In the genomic region with DNA sequence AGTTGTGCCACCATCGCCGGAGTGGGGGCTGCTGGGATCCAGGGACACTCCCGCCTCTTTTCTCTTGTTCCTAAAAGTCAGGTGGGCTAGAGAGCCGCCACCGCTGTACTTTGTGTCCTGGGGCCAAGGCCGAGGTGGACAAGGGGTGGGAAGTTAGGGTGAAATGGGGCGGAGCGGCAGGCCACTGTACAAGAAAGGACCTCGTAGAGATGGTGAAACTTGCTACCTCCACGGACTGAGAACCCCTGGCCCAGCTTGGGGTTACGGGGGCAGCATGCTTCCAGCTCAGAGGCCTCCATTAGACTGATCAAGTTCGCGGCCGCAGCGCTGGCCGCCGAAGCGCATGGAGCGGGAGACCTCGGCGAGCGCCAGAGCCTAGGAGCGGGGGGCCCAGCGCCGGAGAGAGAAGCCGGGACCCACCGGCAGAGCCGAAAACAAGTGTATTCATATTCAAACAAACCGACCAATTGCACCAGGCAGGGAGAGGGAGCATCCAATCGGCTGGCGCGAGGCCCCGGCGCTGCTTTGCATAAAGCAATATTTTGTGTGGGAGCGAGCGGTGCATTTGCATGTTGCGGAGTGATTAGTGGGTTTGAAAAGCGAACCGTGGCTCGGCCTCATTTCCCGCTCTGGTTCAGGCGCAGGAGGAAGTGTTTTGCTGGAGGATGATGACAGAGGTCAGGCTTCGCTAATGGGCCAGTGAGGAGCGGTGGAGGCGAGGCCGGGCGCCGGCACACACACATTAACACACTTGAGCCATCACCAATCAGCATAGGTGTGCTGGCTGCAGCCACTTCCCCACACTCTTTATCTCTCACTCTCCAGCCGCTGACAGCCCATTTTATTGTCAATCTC, we compare ENCODE assay signal across 8 mouse cellular contexts. TPM values are rescaled to one million over a fixed set of nuclear protein-coding genes. Genes with fewer than 3 reads are reported as not detected.
DNase-seq lines count a peak whose midpoint lies in the region; ATAC-seq lines count a peak whose summit lies in the region.

No protein-coding gene starts in this region.

- H3K27me3 ChIP-seq in forebrain, embryonic 15.5 days: peaks cover 27% of the 10 kb centered on the region
- peaks cover 96% of the 10 kb centered on the region for H3K27me3 ChIP-seq in hindbrain, embryonic 14.5 days (ENCODE audit: control insufficient read depth, insufficient read depth, low read length)
- H3K27me3 ChIP-seq in megakaryocyte, embryonic 14.5 days (replicated peaks): peaks cover 98% of the 10 kb centered on the region

- H3K9ac ChIP-seq in forebrain, embryonic 15.5 days (replicated peaks): peak overlapping the region; percentile 78
- peak overlapping the region; percentile 71 for H3K9ac ChIP-seq in hindbrain, embryonic 14.5 days

- WGBS in forebrain, embryonic 15.5 days: under 1% methylated on average over 49 of the region's 49 CpGs
- WGBS in hindbrain, embryonic 14.5 days: under 1% methylated on average over 49 of the region's 49 CpGs

- DNase-seq in adrenal gland, adult (ENCODE audit: inconsistent age in 2 of 2, low spot score in 1 of 2): peak; percentile 34 to 83
- DNase-seq in adrenal gland, adult 18-20 months (ENCODE audit: low spot score in 2 of 2): no peak
- DNase-seq in hindbrain, embryonic 14.5 days (ENCODE audit: low spot score): peak; percentile 80
- peak; percentile 68 to 79 for DNase-seq in left cerebral cortex, adult 9 months (ENCODE audit: low spot score in 2 of 2)
- peak; percentile 79 for DNase-seq in right cerebral cortex, postnatal 4 days

- peak overlapping the region; percentile 88 for H3K27ac ChIP-seq in forebrain, embryonic 15.5 days (replicated peaks)
- peak overlapping the region; percentile 71 for H3K27ac ChIP-seq in hindbrain, embryonic 14.5 days

- H3K4me2 ChIP-seq in forebrain, embryonic 15.5 days (replicated peaks): peak overlapping the region; percentile 83
- H3K4me2 ChIP-seq in hindbrain, embryonic 14.5 days (replicated peaks): peak overlapping the region; percentile 62

- peaks cover 46% of the 10 kb centered on the region for H3K4me1 ChIP-seq in forebrain, embryonic 15.5 days
- peaks cover 7% of the 10 kb centered on the region; the same call in 1 of the 2 replicates for H3K4me1 ChIP-seq in hindbrain, embryonic 14.5 days (replicated peaks; ENCODE audit: control insufficient read depth, insufficient read depth, low read length)
- peaks cover 60% of the 10 kb centered on the region for H3K4me1 ChIP-seq in megakaryocyte, embryonic 14.5 days

- peak overlapping the region; percentile 58 for H3K4me3 ChIP-seq in forebrain, embryonic 15.5 days
- peak overlapping the region; percentile 39 for H3K4me3 ChIP-seq in hindbrain, embryonic 14.5 days (replicated peaks; ENCODE audit: low read length)
- H3K4me3 ChIP-seq in megakaryocyte, embryonic 14.5 days (replicated peaks): peak overlapping the region; percentile 88

- no peaks in the 10 kb centered on the region for H3K9me3 ChIP-seq in forebrain, embryonic 15.5 days
- H3K9me3 ChIP-seq in hindbrain, embryonic 14.5 days (ENCODE audit: control insufficient read depth, low read length): no peaks in the 10 kb centered on the region
- 0 out of 2 replicates have a peak, but pooled peaks cover 3% of the 10 kb centered on the region for H3K9me3 ChIP-seq in megakaryocyte, embryonic 14.5 days

- peak; percentile 75 for ATAC-seq in cerebellum, adult (ENCODE audit: insufficient number of reproducible peaks, low FRiP score, low TSS enrichment)
- ATAC-seq in forebrain, embryonic 15.5 days (replicated peaks): peak; percentile 92
- ATAC-seq in hindbrain, embryonic 14.5 days (ENCODE audit: low FRiP score): peak; percentile 84

- no peaks in the 10 kb centered on the region for H3K36me3 ChIP-seq in forebrain, embryonic 15.5 days
- no peaks in the 10 kb centered on the region for H3K36me3 ChIP-seq in hindbrain, embryonic 14.5 days (replicated peaks; ENCODE audit: control insufficient read depth, insufficient read depth)
- H3K36me3 ChIP-seq in megakaryocyte, embryonic 14.5 days (replicated peaks; ENCODE audit: low read length): no peaks in the 10 kb centered on the region

RNA-seq across cellular contexts. Expression of a gene that starts 6.4 kb away (rescaled TPM):
- not detected for total RNA-seq in adrenal gland, adult 18-20 months (2021)
- polyA plus RNA-seq in forebrain, embryonic 15.5 days (2015; fragmentation: Nextera tagmentation; extraction: Ambion mirVana): 45.0 and 57.0 TPM in 2 replicates
- 26.9 and 28.1 TPM in 2 replicates for polyA plus RNA-seq in hindbrain, embryonic 14.5 days (2014; fragmentation: Nextera tagmentation; extraction: Ambion mirVana)
- 0.15 TPM in 1 of 2 replicates, not detected in the other for polyA plus RNA-seq in megakaryocyte, embryonic 14.5 days (2012; ENCODE audit: insufficient read depth, low replicate concordance)

Comparison
In these comparisons a context has a peak if more than half of its experiments do, and no peak if none do; other contexts are left out.
1. DNase-seq: peak in adrenal gland, adult (2 of 2), hindbrain, embryonic 14.5 days (single experiment), left cerebral cortex, adult 9 months (2 of 2) and right cerebral cortex, postnatal 4 days (single experiment); none in adrenal gland, adult 18-20 months (0 of 2).
2. RNA of a gene that starts 6.4 kb away (polyA plus RNA-seq): 45.0 to 57.0 TPM in forebrain, embryonic 15.5 days and 26.9 to 28.1 TPM in hindbrain, embryonic 14.5 days; 0.15 TPM in megakaryocyte, embryonic 14.5 days; every median in the first group is over 10 times any median in the second.
3. Peak in every context shown above with its lines, with median percentiles within 50 percentile points of each other: ATAC-seq and H3K4me3 ChIP-seq.